Mouse (Mus musculus) megakaryocyte, embryonic 14.5 days (primary cell): Measurements from ENCODE around the gene Kcne1. TPM values are rescaled to one million over a fixed set of nuclear protein-coding genes. Genes with fewer than 3 reads are reported as not detected.

Source experiments
- H3K27me3 ChIP-seq: replicated peaks from 2 replicates; pipeline ENCODE3; 2012; ENCODE audit warnings: inconsistent platforms
- H3K36me3 ChIP-seq: replicated peaks from 2 replicates; pipeline ENCODE3; 2012; ENCODE audit warnings: low read length, inconsistent platforms, mixed read lengths
- H3K4me1 ChIP-seq: 2 replicates; pipeline ENCODE4 v1.6.1; 2012; ENCODE audit warnings: inconsistent platforms
- H3K4me3 ChIP-seq: replicated peaks from 2 replicates; pipeline ENCODE3; 2012; ENCODE audit warnings: moderate library complexity, mild to moderate bottlenecking, inconsistent platforms
- H3K9me3 ChIP-seq: 2 replicates; pipeline ENCODE4 v1.6.1; 2012; ENCODE audit warnings: inconsistent platforms
- FLI1 ChIP-seq: IDR thresholded peaks from 2 replicates; pipeline ENCODE4 v1.6.1; 2012; ENCODE audit warnings: low read length, inconsistent platforms, mixed read lengths
- GATA1 ChIP-seq: IDR thresholded peaks from 3 replicates; pipeline ENCODE4 v1.6.1; 2012; ENCODE audit warnings: mixed read lengths, low read length, inconsistent platforms, borderline replicate concordance
- polyA plus RNA-seq: library from polyadenylated mRNA; stranded (reverse); fragments of >175 nt; gene quantifications from 2 replicates; pipeline ENCODE4 v1.2.3, GENCODE M21; 2012; ENCODE audit warnings: low replicate concordance; ENCODE audit not compliant: insufficient read depth

Kcne1 gene
- polyA plus RNA-seq, 1 experiment = 0.02 TPM

GRCm38 (mm10) chr16:92393732-92394131 lies 34.5 kb upstream of the Kcne1 start:
- TF ChIP-seq FLI1 = no peak
- no peak for TF ChIP-seq GATA1
- H3K4me3 ChIP-seq = no peak overlapping the region
- H3K9me3 ChIP-seq = no peaks in the 10 kb centered on the region
- peaks cover 33% of the 10 kb centered on the region for H3K27me3 ChIP-seq
- H3K4me1 ChIP-seq = peaks cover 7% of the 10 kb centered on the region; the same call in 1 of the 2 replicates
- peaks cover 42% of the 10 kb centered on the region for H3K36me3 ChIP-seq

GRCm38 (mm10) chr16:92387692-92388091 lies 28.4 kb upstream of the Kcne1 start:
- H3K27me3 ChIP-seq = peaks cover 38% of the 10 kb centered on the region
- H3K4me1 ChIP-seq = peaks cover 4% of the 10 kb centered on the region; the same call in 1 of the 2 replicates
- peaks cover 4% of the 10 kb centered on the region; the same call in 1 of the 2 replicates for H3K9me3 ChIP-seq
- peaks cover 3% of the 10 kb centered on the region for H3K36me3 ChIP-seq
- TF ChIP-seq FLI1 (no peak), GATA1 (no peak)
- no peak overlapping the region for H3K4me3 ChIP-seq

- Histone ChIP-seq H3K36me3 (no peaks in the 10 kb centered on the region), H3K27me3 (peaks cover 54% of the 10 kb centered on the region)
- TF ChIP-seq GATA1 (no peak), FLI1 (no peak)
Observed at GRCm38 (mm10) chr16:92385062-92385461, 25.8 kb upstream of the Kcne1 start.

GRCm38 (mm10) chr16:92383412-92383811 lies 24.1 kb upstream of the Kcne1 start:
- H3K27me3 ChIP-seq = peaks cover 61% of the 10 kb centered on the region
- no peak overlapping the region for H3K4me3 ChIP-seq
- peaks cover 4% of the 10 kb centered on the region; the same call in 1 of the 2 replicates for H3K9me3 ChIP-seq
- H3K4me1 ChIP-seq = peaks cover 4% of the 10 kb centered on the region; the same call in 1 of the 2 replicates
- H3K36me3 ChIP-seq = no peaks in the 10 kb centered on the region
- TF ChIP-seq GATA1 (no peak), FLI1 (no peak)

More at GRCm38 (mm10) chr16:92385062-92385461, 25.8 kb upstream of the Kcne1 start:
- H3K4me3 ChIP-seq = no peak overlapping the region
- peaks cover 4% of the 10 kb centered on the region; the same call in 1 of the 2 replicates for H3K9me3 ChIP-seq
- peaks cover 4% of the 10 kb centered on the region; the same call in 1 of the 2 replicates for H3K4me1 ChIP-seq

GRCm38 (mm10) chr16:92382508-92382907 lies 23.2 kb upstream of the Kcne1 start:
- H3K9me3 ChIP-seq = peaks cover 4% of the 10 kb centered on the region; the same call in 1 of the 2 replicates
- H3K36me3 ChIP-seq = no peaks in the 10 kb centered on the region
- peaks cover 4% of the 10 kb centered on the region; the same call in 1 of the 2 replicates for H3K4me1 ChIP-seq
- peaks cover 66% of the 10 kb centered on the region for H3K27me3 ChIP-seq
- H3K4me3 ChIP-seq = no peak overlapping the region
- TF ChIP-seq FLI1 (no peak), GATA1 (no peak)

- H3K27me3 ChIP-seq = peaks cover 64% of the 10 kb centered on the region
- no peaks in the 10 kb centered on the region for H3K36me3 ChIP-seq
- peaks cover 4% of the 10 kb centered on the region; the same call in 1 of the 2 replicates for H3K9me3 ChIP-seq
- no peak overlapping the region for H3K4me3 ChIP-seq
- no peak for TF ChIP-seq FLI1
- no peak for TF ChIP-seq GATA1
- peaks cover 4% of the 10 kb centered on the region; the same call in 1 of the 2 replicates for H3K4me1 ChIP-seq
Observed at GRCm38 (mm10) chr16:92381092-92381491, 21.8 kb upstream of the Kcne1 start.

- H3K4me1 ChIP-seq = no peaks in the 10 kb centered on the region
- TF ChIP-seq GATA1 (no peak), FLI1 (no peak)
- no peaks in the 10 kb centered on the region for H3K9me3 ChIP-seq
- H3K27me3 ChIP-seq = peaks cover 56% of the 10 kb centered on the region
- H3K36me3 ChIP-seq = no peaks in the 10 kb centered on the region
- no peak overlapping the region for H3K4me3 ChIP-seq
Observed at GRCm38 (mm10) chr16:92376976-92377375, 17.7 kb upstream of the Kcne1 start.

- Histone ChIP-seq H3K4me1 (peaks cover 7% of the 10 kb centered on the region), H3K9me3 (no peaks in the 10 kb centered on the region), H3K36me3 (no peaks in the 10 kb centered on the region), H3K27me3 (peaks cover 47% of the 10 kb centered on the region), H3K4me3 (no peak overlapping the region)
- TF ChIP-seq GATA1 (no peak), FLI1 (no peak)
Observed at GRCm38 (mm10) chr16:92371623-92372022, 12.4 kb upstream of the Kcne1 start.

- peaks cover 7% of the 10 kb centered on the region for H3K4me1 ChIP-seq
- H3K4me3 ChIP-seq = no peak overlapping the region
- H3K9me3 ChIP-seq = no peaks in the 10 kb centered on the region
- TF ChIP-seq GATA1 (no peak), FLI1 (no peak)
- H3K36me3 ChIP-seq = no peaks in the 10 kb centered on the region
- peaks cover 51% of the 10 kb centered on the region for H3K27me3 ChIP-seq
Observed at GRCm38 (mm10) chr16:92369260-92369659, 10.0 kb upstream of the Kcne1 start.

- Histone ChIP-seq H3K36me3 (no peaks in the 10 kb centered on the region), H3K4me1 (no peaks in the 10 kb centered on the region; the same call in none of the 2 replicates), H3K4me3 (no peak overlapping the region), H3K27me3 (peaks cover 60% of the 10 kb centered on the region), H3K9me3 (no peaks in the 10 kb centered on the region)
- TF ChIP-seq GATA1 (no peak), FLI1 (no peak)
Observed at GRCm38 (mm10) chr16:92365477-92365876, 6.2 kb upstream of the Kcne1 start.

- Histone ChIP-seq H3K4me1 (no peaks in the 10 kb centered on the region), H3K36me3 (no peaks in the 10 kb centered on the region), H3K9me3 (no peaks in the 10 kb centered on the region), H3K4me3 (no peak overlapping the region), H3K27me3 (peaks cover 79% of the 10 kb centered on the region)
- TF ChIP-seq FLI1 = no peak
Observed at GRCm38 (mm10) chr16:92360711-92361110, 1.4 kb upstream of the Kcne1 start.
